Mouse (Mus musculus): ENCODE results near the gene Rpl3l. TPM values are rescaled to one million over a fixed set of nuclear protein-coding genes. Genes with fewer than 3 reads are reported as not detected.

Gene Rpl3l
- polyA plus RNA-seq, 1 experiment from 2014 or later = not detected

GRCm38 (mm10) chr17:24733434-24734050 lies 5.9 kb downstream of the Rpl3l start:
- H3K9ac ChIP-seq (replicated peaks) = 0 out of 2 replicates have a peak overlapping the region, but pooled peaks have one; percentile 36
- peaks cover 7% of the 10 kb centered on the region; the same call in 1 of the 2 replicates for H3K27me3 ChIP-seq
- no peak for ATAC-seq
- no peak overlapping the region for H3K27ac ChIP-seq
- no peaks in the 10 kb centered on the region for H3K9me3 ChIP-seq
- H3K36me3 ChIP-seq = no peaks in the 10 kb centered on the region
- WGBS = 93% methylated on average over 21 of the region's 21 CpGs
- H3K4me3 ChIP-seq (replicated peaks) = no peak overlapping the region
- H3K4me1 ChIP-seq (replicated peaks) = peaks cover 15% of the 10 kb centered on the region
- H3K4me2 ChIP-seq (replicated peaks) = no peak overlapping the region

- H3K36me3 ChIP-seq = no peaks in the 10 kb centered on the region
- H3K4me1 ChIP-seq (replicated peaks) = peaks cover 15% of the 10 kb centered on the region
- no peak overlapping the region for H3K4me2 ChIP-seq (replicated peaks)
- no peak overlapping the region for H3K4me3 ChIP-seq (replicated peaks)
- no peaks in the 10 kb centered on the region for H3K9me3 ChIP-seq
- H3K27me3 ChIP-seq = peaks cover 7% of the 10 kb centered on the region; the same call in 1 of the 2 replicates
- no peak for ATAC-seq
- 85% methylated on average over 1 of the region's 1 CpGs for WGBS
- no peak overlapping the region for H3K27ac ChIP-seq
- H3K9ac ChIP-seq (replicated peaks) = no peak overlapping the region
Measured at GRCm38 (mm10) chr17:24734513-24734912, 6.9 kb downstream of the Rpl3l start.

GRCm38 (mm10) chr17:24735446-24735845 lies 7.8 kb downstream of the Rpl3l start:
- H3K4me3 ChIP-seq (replicated peaks) = no peak overlapping the region
- ATAC-seq = 0 out of 2 replicates have a peak, but pooled peaks have one; percentile 9

DNA sequence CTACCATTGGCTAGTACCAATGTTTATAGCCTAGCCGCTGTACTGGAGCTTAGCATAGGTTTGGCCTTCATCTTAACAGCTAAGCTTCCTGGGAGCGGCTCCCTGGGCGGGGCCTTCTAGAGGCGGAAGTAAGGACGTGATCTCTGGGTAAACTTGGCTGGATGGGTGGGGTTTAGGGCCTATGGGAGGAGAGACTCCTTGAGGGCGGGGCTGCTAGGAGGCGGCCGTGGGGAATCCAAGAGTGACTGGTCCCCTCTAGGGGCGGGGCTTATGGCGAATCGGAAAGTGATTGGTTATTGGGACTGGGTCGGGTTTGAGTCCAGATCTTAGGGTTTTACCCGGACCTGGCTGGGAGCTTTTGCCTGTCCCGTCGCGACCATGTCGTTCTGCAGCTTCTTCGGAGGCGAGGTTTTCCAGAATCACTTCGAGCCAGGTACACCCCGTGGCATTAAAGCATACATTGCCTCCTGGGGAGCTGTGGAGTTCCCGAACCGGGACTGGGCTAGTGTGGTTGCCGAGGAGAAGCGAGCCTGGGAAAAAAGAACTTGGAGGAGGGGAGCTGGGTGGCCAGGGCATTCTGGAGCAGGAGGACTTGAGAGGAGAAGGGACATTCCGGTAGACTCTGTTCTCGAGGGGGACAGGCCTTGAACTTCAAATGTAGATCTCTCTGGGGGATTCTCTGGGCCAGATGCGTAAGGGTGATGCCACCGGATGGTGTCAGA lies 8.9 kb downstream of the Rpl3l start, which contains the start of gene Msrb1:
Msrb1 (plus strand) TSS at position 313 of the 722 bp plus-strand sequence.
- peak within 1 kb of the TSS; percentile 21; the same call in 1 of the 2 replicates for H3K27ac ChIP-seq
- H3K4me2 ChIP-seq (replicated peaks) = peak within 1 kb of the TSS; percentile 81
- peak; percentile 93 for ATAC-seq
- peaks cover 15% of the 10 kb centered on the region for H3K4me1 ChIP-seq (replicated peaks)
- peak within 1 kb of the TSS; percentile 52 for H3K4me3 ChIP-seq (replicated peaks)
- H3K9me3 ChIP-seq = no peaks in the 10 kb centered on the region
- H3K27me3 ChIP-seq = peaks cover 7% of the 10 kb centered on the region; the same call in 1 of the 2 replicates
- H3K9ac ChIP-seq (replicated peaks) = peak within 1 kb of the TSS; percentile 57
- H3K36me3 ChIP-seq = no peaks in the 10 kb centered on the region
- WGBS = 1% methylated on average over 29 of the region's 29 CpGs

More at GRCm38 (mm10) chr17:24735446-24735845, 7.8 kb downstream of the Rpl3l start:
- Histone ChIP-seq H3K4me2 (replicated peaks) (no peak overlapping the region), H3K27ac (no peak overlapping the region), H3K9me3 (no peaks in the 10 kb centered on the region), H3K36me3 (no peaks in the 10 kb centered on the region), H3K9ac (replicated peaks) (no peak overlapping the region), H3K4me1 (replicated peaks) (peaks cover 15% of the 10 kb centered on the region), H3K27me3 (peaks cover 7% of the 10 kb centered on the region; the same call in 1 of the 2 replicates)
- WGBS = 83% methylated on average over 7 of the region's 7 CpGs

- Histone ChIP-seq H3K4me1 (replicated peaks) (peaks cover 15% of the 10 kb centered on the region), H3K4me2 (replicated peaks) (peak overlapping the region; percentile 81), H3K27ac (no peak overlapping the region), H3K27me3 (peaks cover 7% of the 10 kb centered on the region; the same call in 1 of the 2 replicates), H3K9ac (replicated peaks) (peak overlapping the region; percentile 57; the same call in 1 of the 2 replicates), H3K4me3 (replicated peaks) (peak overlapping the region; percentile 52), H3K9me3 (no peaks in the 10 kb centered on the region), H3K36me3 (no peaks in the 10 kb centered on the region)
- no peak for ATAC-seq
- WGBS = 24% methylated on average over 8 of the region's 8 CpGs
Measured at GRCm38 (mm10) chr17:24737135-24737810, 9.7 kb downstream of the Rpl3l start.

- H3K27ac ChIP-seq = no peak overlapping the region
- no peaks in the 10 kb centered on the region for H3K36me3 ChIP-seq
- H3K9me3 ChIP-seq = no peaks in the 10 kb centered on the region
- H3K4me1 ChIP-seq (replicated peaks) = peaks cover 15% of the 10 kb centered on the region
- no peak overlapping the region for H3K9ac ChIP-seq (replicated peaks)
- no peak overlapping the region for H3K4me3 ChIP-seq (replicated peaks)
- WGBS = 81% methylated on average over 4 of the region's 4 CpGs
- no peak overlapping the region for H3K4me2 ChIP-seq (replicated peaks)
- peaks cover 7% of the 10 kb centered on the region; the same call in 1 of the 2 replicates for H3K27me3 ChIP-seq
- no peak for ATAC-seq
Measured at GRCm38 (mm10) chr17:24738238-24738637, 10.6 kb downstream of the Rpl3l start.

DNA sequence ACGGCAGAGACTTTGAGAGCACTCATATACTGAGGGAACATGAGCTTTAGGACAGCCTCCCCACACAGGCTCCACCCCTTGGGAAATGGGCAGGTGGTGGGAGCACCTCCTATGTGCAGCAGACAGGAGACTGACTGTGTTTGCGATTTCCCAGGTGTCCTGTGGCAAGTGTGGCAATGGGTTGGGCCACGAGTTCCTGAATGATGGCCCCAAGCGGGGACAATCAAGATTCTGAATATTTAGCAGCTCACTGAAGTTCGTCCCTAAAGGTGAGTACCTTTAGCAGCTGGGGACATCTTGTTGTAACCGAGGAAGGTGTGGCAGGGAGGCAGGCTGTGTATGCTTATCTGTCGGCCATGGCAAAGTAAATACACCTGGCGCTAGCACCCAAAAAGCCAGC lies 12.3 kb downstream of the Rpl3l start:
- H3K27me3 ChIP-seq = no peaks in the 10 kb centered on the region
- WGBS = 84% methylated on average over 8 of the region's 8 CpGs
- H3K27ac ChIP-seq = no peak overlapping the region
- ATAC-seq = no peak
- H3K9ac ChIP-seq (replicated peaks) = no peak overlapping the region
- H3K4me2 ChIP-seq (replicated peaks) = no peak overlapping the region
- no peaks in the 10 kb centered on the region for H3K36me3 ChIP-seq
- H3K9me3 ChIP-seq = no peaks in the 10 kb centered on the region
- H3K4me3 ChIP-seq (replicated peaks) = no peak overlapping the region
- H3K4me1 ChIP-seq (replicated peaks) = peaks cover 15% of the 10 kb centered on the region

- Histone ChIP-seq H3K9ac (replicated peaks) (no peak overlapping the region), H3K4me3 (replicated peaks) (no peak overlapping the region), H3K36me3 (no peaks in the 10 kb centered on the region), H3K27me3 (0 out of 2 replicates have a peak, but pooled peaks cover 4% of the 10 kb centered on the region), H3K9me3 (no peaks in the 10 kb centered on the region), H3K4me1 (replicated peaks) (peaks cover 2% of the 10 kb centered on the region), H3K27ac (no peak overlapping the region), H3K4me2 (replicated peaks) (no peak overlapping the region)
- WGBS = 81% methylated on average over 8 of the region's 8 CpGs
- ATAC-seq = no peak
Measured at GRCm38 (mm10) chr17:24742307-24742706, 14.7 kb downstream of the Rpl3l start.

DNA sequence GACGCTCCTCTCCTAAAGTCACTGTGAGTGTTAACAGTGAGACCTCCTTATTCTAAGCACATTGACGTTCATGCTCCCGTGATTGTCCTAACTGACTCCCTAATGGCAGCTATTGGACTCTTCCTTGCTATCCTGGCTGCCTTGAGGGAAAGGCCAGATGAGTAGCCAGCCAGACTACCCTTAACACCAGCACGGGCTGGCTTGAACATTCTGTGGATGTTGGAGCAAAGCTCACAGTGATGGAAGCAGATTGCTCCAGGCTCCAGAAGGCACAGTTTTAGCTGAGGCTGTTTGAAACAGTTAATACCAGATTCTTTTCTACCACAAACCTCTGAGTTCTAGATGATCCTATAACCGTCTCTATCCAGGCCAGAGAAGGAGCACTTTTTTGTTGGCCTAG lies 16.3 kb downstream of the Rpl3l start:
- no peak for ATAC-seq
- Histone ChIP-seq H3K27ac (no peak overlapping the region), H3K36me3 (no peaks in the 10 kb centered on the region), H3K27me3 (peaks cover 12% of the 10 kb centered on the region), H3K4me1 (replicated peaks) (no peaks in the 10 kb centered on the region), H3K4me3 (replicated peaks) (no peak overlapping the region), H3K9ac (replicated peaks) (no peak overlapping the region), H3K4me2 (replicated peaks) (no peak overlapping the region), H3K9me3 (no peaks in the 10 kb centered on the region)
- 78% methylated on average over 5 of the region's 5 CpGs for WGBS

GRCm38 (mm10) chr17:24744381-24744780 lies 16.8 kb downstream of the Rpl3l start:
- Histone ChIP-seq H3K9me3 (no peaks in the 10 kb centered on the region), H3K4me3 (replicated peaks) (no peak overlapping the region), H3K9ac (replicated peaks) (no peak overlapping the region), H3K4me1 (replicated peaks) (no peaks in the 10 kb centered on the region), H3K4me2 (replicated peaks) (no peak overlapping the region), H3K27me3 (peaks cover 17% of the 10 kb centered on the region), H3K36me3 (no peaks in the 10 kb centered on the region), H3K27ac (no peak overlapping the region)
- WGBS = 82% methylated on average over 3 of the region's 3 CpGs
- no peak for ATAC-seq

- H3K4me3 ChIP-seq (replicated peaks) = no peak overlapping the region
- H3K9me3 ChIP-seq = no peaks in the 10 kb centered on the region
- H3K36me3 ChIP-seq = no peaks in the 10 kb centered on the region
- H3K4me1 ChIP-seq (replicated peaks) = no peaks in the 10 kb centered on the region
- 0 out of 2 replicates have a peak overlapping the region, but pooled peaks have one; percentile 37 for H3K9ac ChIP-seq (replicated peaks)
- WGBS = 19% methylated on average over 7 of the region's 7 CpGs
- no peak overlapping the region for H3K27ac ChIP-seq
- peak; percentile 91 for ATAC-seq
- no peak overlapping the region for H3K4me2 ChIP-seq (replicated peaks)
- H3K27me3 ChIP-seq = peaks cover 28% of the 10 kb centered on the region
Measured at GRCm38 (mm10) chr17:24745526-24746497, 18.2 kb downstream of the Rpl3l start.

Measured in midbrain, embryonic 13.5 days (tissue).